9 mouse cellular contexts compared by ENCODE assay signal in genomic region chr6:22070603-22071322, GRCm38 (mm10).
DNase-seq lines count a peak whose midpoint lies in the region; ATAC-seq and TF ChIP-seq lines count a peak whose summit lies in the region.
"Had no signal": no experiment of that assay in that cellular context is flagged by ENCODE, and none has a peak within 500 bp of the region (broad histone marks: within the 10 kb centered on the region; RNA-seq: fewer than 3 reads in every experiment).

No protein-coding gene starts in this region.

- intact Hi-C loops in left cerebral cortex, adult 2 months (cut with DNase I): loop anchor here (2.0 kb wide), 2 partner anchors 84 to 276 kb away; no protein-coding TSS in a partner anchor
- intact Hi-C loops in left cerebral cortex, postnatal 10 days (cut with DNase I): loop anchor here (5.0 kb wide), 2 partner anchors 83 to 273 kb away; partner anchors contain the start of gene Cped1

- no peak for DNase-seq in frontal cortex, postnatal 10 days (ENCODE audit: low spot score in 2 of 2)
- peak in 1 of 2 experiments; percentile 13 for DNase-seq in left cerebral cortex, adult 2 months (ENCODE audit: extremely low spot score in 1 of 2, low spot score in 2 of 2)
- DNase-seq in left cerebral cortex, postnatal 10 days (ENCODE audit: extremely low spot score in 1 of 2, low spot score in 2 of 2): no peak
- no peak for DNase-seq in thymus, postnatal 4 days
- DNase-seq in adrenal gland, adult 8-10 months: no peak
- DNase-seq: heart, adult 2 months had no signal

- H3K9ac ChIP-seq in embryonic facial prominence, embryonic 13.5 days: no peak overlapping the region
- no peak overlapping the region for H3K9ac ChIP-seq in midbrain, embryonic 16.5 days (ENCODE audit: low read depth, low read length)

- no peaks in the 10 kb centered on the region for H3K27me3 ChIP-seq in embryonic facial prominence, embryonic 13.5 days
- no peaks in the 10 kb centered on the region for H3K27me3 ChIP-seq in midbrain, embryonic 16.5 days (ENCODE audit: control insufficient read depth, insufficient read depth, low read depth, low read length)

- ATAC-seq in frontal cortex, adult (ENCODE audit: low TSS enrichment): peak; percentile 95
- 0 out of 2 replicates have a peak, but pooled peaks have one; percentile 52 for ATAC-seq in embryonic facial prominence, embryonic 13.5 days (ENCODE audit: insufficient number of reproducible peaks, insufficient read depth, low FRiP score, low TSS enrichment, low read depth)
- ATAC-seq in midbrain, embryonic 16.5 days: peak; percentile 59

- H3K4me1 ChIP-seq in embryonic facial prominence, embryonic 13.5 days: no peaks in the 10 kb centered on the region
- H3K4me1 ChIP-seq in midbrain, embryonic 16.5 days (ENCODE audit: control insufficient read depth, insufficient read depth, low read length): 0 out of 2 replicates have a peak, but pooled peaks cover 3% of the 10 kb centered on the region

- 79% methylated on average over 15 of the region's 15 CpGs for WGBS in embryonic facial prominence, embryonic 13.5 days
- 82% methylated on average over 15 of the region's 15 CpGs for whole genome bisulfite sequencing in midbrain, embryonic 16.5 days

- H3K4me3 ChIP-seq in left cerebral cortex, adult 2 months: peak overlapping the region; percentile 44
- H3K4me3 ChIP-seq in embryonic facial prominence, embryonic 13.5 days: no peak overlapping the region
- no peak overlapping the region for H3K4me3 ChIP-seq in midbrain, embryonic 16.5 days (ENCODE audit: low read depth, low read length)
- H3K4me3 ChIP-seq: heart, adult 2 months had no signal

- TF ChIP-seq CTCF in left cerebral cortex, adult 2 months (IDR thresholded peaks at IDR 0.05): no peak

- peak overlapping the region; percentile 34 for H3K4me2 ChIP-seq in embryonic facial prominence, embryonic 13.5 days
- H3K4me2 ChIP-seq in midbrain, embryonic 16.5 days (ENCODE audit: low read length): no peak overlapping the region

- H3K36me3 ChIP-seq in embryonic facial prominence, embryonic 13.5 days: 0 out of 2 replicates have a peak, but pooled peaks cover 9% of the 10 kb centered on the region
- H3K36me3 ChIP-seq in midbrain, embryonic 16.5 days (ENCODE audit: control insufficient read depth, insufficient read depth, low read length): no peaks in the 10 kb centered on the region

- H3K9me3 ChIP-seq in embryonic facial prominence, embryonic 13.5 days: no peaks in the 10 kb centered on the region
- H3K9me3 ChIP-seq in midbrain, embryonic 16.5 days (replicated peaks; ENCODE audit: control insufficient read depth, low read length, poor library complexity, severe bottlenecking): no peaks in the 10 kb centered on the region

- peak overlapping the region; percentile 87 for H3K27ac ChIP-seq in left cerebral cortex, adult 2 months
- no peak overlapping the region for H3K27ac ChIP-seq in embryonic facial prominence, embryonic 13.5 days
- peak overlapping the region; percentile 5; the same call in 1 of the 2 replicates for H3K27ac ChIP-seq in midbrain, embryonic 16.5 days (ENCODE audit: low read length)
- H3K27ac ChIP-seq: heart, adult 2 months had no signal
